Mouse (Mus musculus): ENCODE measurements around the gene Gclc.

DNA sequence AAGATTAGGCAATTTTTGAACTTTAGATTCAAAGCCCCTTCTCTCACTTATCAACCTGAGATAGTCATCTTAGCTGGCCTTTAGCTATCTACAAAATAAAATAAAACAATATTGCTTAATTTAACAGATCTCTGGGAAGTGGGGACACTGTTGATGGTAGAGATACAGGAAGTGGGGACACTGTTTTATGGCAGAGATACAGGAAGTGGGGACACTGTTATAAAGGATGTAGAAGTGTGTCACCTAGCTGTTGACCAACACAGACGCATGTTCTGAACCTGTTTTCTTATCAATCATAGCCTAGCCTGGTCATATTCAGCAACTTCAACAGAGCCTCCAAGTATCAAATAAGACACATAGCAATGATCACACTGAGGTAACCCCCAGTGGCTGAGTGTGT lies 38.3 kb upstream of the Gclc start:
- no peak for TF ChIP-seq CTCF (IDR thresholded peaks at IDR 0.05; ENCODE audit: control insufficient read depth, insufficient read depth, insufficient replicate concordance, low read depth, low read length)
- no peak for TF ChIP-seq POLR2A (IDR thresholded peaks at IDR 0.05; ENCODE audit: control insufficient read depth, low read depth, low read length)

Data from testis, adult 2 months (tissue).